Mouse (Mus musculus) adrenal gland, adult 2 months (tissue): ENCODE data around the gene Exoc3l2. TPM values are rescaled to one million over a fixed set of nuclear protein-coding genes. Genes with fewer than 3 reads are reported as not detected.

ENCODE experiments used
- DNase-seq: peaks from one replicate; pipeline ENCODE4 v3.0.0; 2021
- long read RNA-seq: library from polyadenylated mRNA; stranded (forward); transcript quantifications from one replicate; pipeline ENCODE4 v2.0.0, GENCODE M21; 2021
- polyA plus RNA-seq: library from polyadenylated mRNA; depleted of rRNA; stranded (reverse); fragments of >200 nt; gene quantifications from 2 replicates; pipeline ENCODE4 v1.2.3, GENCODE M21; 2012; rRNA removed
- total RNA-seq, 2 experiments: library from RNA; stranded (reverse); gene quantifications; 2 replicates each; pipeline ENCODE4 v1.2.3; 2021

The Exoc3l2 gene
- total RNA-seq = 10 to 100 TPM; 31.9 to 58.8 TPM
- 55.3 and 57.9 TPM in 2 replicates for polyA plus RNA-seq
- long read RNA-seq, partial matches to known transcripts = 16 of 46 reads
- long read RNA-seq, other reads (novel, unspliced or antisense) = 30 of 46 reads

GRCm38 (mm10) chr7:19462884-19463381 is at the start of gene Exoc3l2:
Exoc3l2 (plus strand) TSS chr7:19463331.
- DNase-seq = peak; percentile 56

GRCm38 (mm10) chr7:19413525-19413924 is 49.6 kb upstream of the Exoc3l2 start:
- no peak for DNase-seq

- DNase-seq = no peak
These were observed 46.5 kb upstream of the Exoc3l2 start for GRCm38 (mm10) chr7:19416590-19416989.

- DNase-seq = no peak
These were observed 43.0 kb upstream of the Exoc3l2 start for GRCm38 (mm10) chr7:19420121-19420520.

- peak; percentile 95 for DNase-seq
These were observed 42.1 kb upstream of the Exoc3l2 start for GRCm38 (mm10) chr7:19420821-19421636.

- DNase-seq = no peak
These were observed 40.0 kb upstream of the Exoc3l2 start for GRCm38 (mm10) chr7:19423083-19423482.

- DNase-seq = peak; percentile 38
These were observed 39.1 kb upstream of the Exoc3l2 start for GRCm38 (mm10) chr7:19424051-19424450.

- no peak for DNase-seq
These were observed 36.8 kb upstream of the Exoc3l2 start for GRCm38 (mm10) chr7:19426349-19426748.

GRCm38 (mm10) chr7:19426888-19427287 is 36.2 kb upstream of the Exoc3l2 start:
- DNase-seq = no peak

GRCm38 (mm10) chr7:19427999-19428650 is 35.0 kb upstream of the Exoc3l2 start:
- DNase-seq = no peak

- DNase-seq = no peak
These were observed 33.4 kb upstream of the Exoc3l2 start for GRCm38 (mm10) chr7:19429726-19430125.

GRCm38 (mm10) chr7:19430402-19430801 is 32.7 kb upstream of the Exoc3l2 start:
- no peak for DNase-seq

GRCm38 (mm10) chr7:19432475-19432874 is 30.7 kb upstream of the Exoc3l2 start:
- DNase-seq = no peak

GRCm38 (mm10) chr7:19436276-19436675 is 26.9 kb upstream of the Exoc3l2 start:
- no peak for DNase-seq

- no peak for DNase-seq
These were observed 26.1 kb upstream of the Exoc3l2 start for GRCm38 (mm10) chr7:19437048-19437447.

GRCm38 (mm10) chr7:19441448-19442091 is 21.6 kb upstream of the Exoc3l2 start:
- DNase-seq = no peak

GRCm38 (mm10) chr7:19443344-19443743 is 19.8 kb upstream of the Exoc3l2 start:
- peak; percentile 84 for DNase-seq

- no peak for DNase-seq
These were observed 18.3 kb upstream of the Exoc3l2 start for GRCm38 (mm10) chr7:19444801-19445200.

GRCm38 (mm10) chr7:19447689-19448088 is 15.4 kb upstream of the Exoc3l2 start:
- no peak for DNase-seq

- no peak for DNase-seq
These were observed 14.0 kb upstream of the Exoc3l2 start for GRCm38 (mm10) chr7:19449165-19449564.

- DNase-seq = no peak
These were observed 7.9 kb upstream of the Exoc3l2 start for GRCm38 (mm10) chr7:19455186-19455585.

GRCm38 (mm10) chr7:19455819-19456495 is 7.2 kb upstream of the Exoc3l2 start:
- DNase-seq = peak; percentile 54
